Mouse (Mus musculus): Measurements from ENCODE around the gene Hydin.

- TF ChIP-seq KAT2A (IDR thresholded peaks at IDR 0.05; ENCODE audit: insufficient replicate concordance, low read length) (no peak), POLR2A (IDR thresholded peaks at IDR 0.05; ENCODE audit: low read depth, low read length) (no peak), CTCF (conservative IDR thresholded peaks at IDR 0.05 in 1 of 2, IDR thresholded peaks at IDR 0.05 in 1 of 2; ENCODE audit: low read depth in 2 of 2, low read length in 2 of 2) (no peak), ZMIZ1 (IDR thresholded peaks at IDR 0.05; ENCODE audit: low read depth, low read length) (no peak), EP300 (IDR thresholded peaks at IDR 0.05; ENCODE audit: low read length) (no peak), TCF12 (IDR thresholded peaks at IDR 0.05; ENCODE audit: low read depth, low read length) (no peak), TBP (conservative IDR thresholded peaks at IDR 0.05; ENCODE audit: low read depth, low read length) (no peak)
Observed at GRCm38 (mm10) chr8:110502880-110503279, 236.1 kb downstream of the Hydin start.

Measured in CH12.LX (cell line).